Mouse (Mus musculus) right cerebral cortex, postnatal 4 days (tissue): ENCODE results near the gene Exoc2.
A peak's percentile ranks its signal among the peaks of the same experiment; 100 is the strongest.

Experiments used
- DNase-seq: peaks from one replicate; pipeline ENCODE4 v3.0.0-alpha.2; 2022

Exoc2 gene

GRCm38 (mm10) chr13:30973501-30974246 lies at the start of gene Exoc2, which contains the start of gene Gm5447:
Exoc2 (minus strand) TSS chr13:30974093.
Gm5447 (plus strand) TSS chr13:30974204.
- DNase-seq: peak; percentile 80

GRCm38 (mm10) chr13:31023664-31024063 lies 49.8 kb upstream of the Exoc2 start:
- DNase-seq: no peak

DNA sequence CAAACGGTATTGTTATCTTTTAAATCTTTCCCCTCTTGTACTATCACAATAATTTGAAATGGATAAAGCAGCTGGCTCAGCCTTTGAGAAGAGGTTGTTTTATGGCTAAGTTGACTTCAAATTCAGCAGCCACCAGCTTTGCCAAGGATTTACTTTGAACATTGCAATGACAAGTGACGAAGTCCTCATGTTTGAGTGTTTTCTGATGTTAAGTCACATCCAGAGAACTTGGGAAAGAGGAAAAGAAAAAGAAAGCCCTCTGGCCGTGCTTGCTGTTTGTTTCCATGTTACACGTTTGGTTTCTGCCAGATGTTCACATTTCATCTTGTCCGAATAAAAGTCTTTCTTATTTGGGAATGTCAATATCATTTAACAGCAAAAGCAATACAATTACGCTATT lies 48.0 kb upstream of the Exoc2 start:
- DNase-seq: no peak

- no peak for DNase-seq
These were observed 47.6 kb upstream of the Exoc2 start for GRCm38 (mm10) chr13:31021514-31021913.

GRCm38 (mm10) chr13:31017545-31017944 lies 43.7 kb upstream of the Exoc2 start:
- DNase-seq: no peak

GRCm38 (mm10) chr13:31004995-31005394 lies 31.1 kb upstream of the Exoc2 start:
- no peak for DNase-seq

DNA sequence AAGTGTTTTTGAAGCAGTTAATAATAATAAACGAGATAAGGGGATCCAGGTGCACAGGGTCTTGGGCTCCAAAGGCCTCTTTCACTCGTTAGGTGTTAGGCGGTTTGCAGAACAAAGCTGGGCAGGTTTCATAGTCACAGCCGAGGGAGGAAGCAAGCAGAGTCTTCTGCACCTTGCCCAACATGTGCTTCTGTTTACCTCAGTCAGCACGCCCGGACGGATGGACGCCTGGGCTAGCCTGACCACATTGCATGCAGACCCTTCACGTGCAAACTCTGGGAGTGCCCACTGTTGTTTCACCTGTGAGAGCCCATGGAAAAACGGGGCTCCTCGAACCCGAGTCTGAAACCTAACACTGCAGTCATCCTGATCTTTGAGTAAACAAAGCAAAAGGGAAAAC lies 30.6 kb upstream of the Exoc2 start:
- no peak for DNase-seq

DNA sequence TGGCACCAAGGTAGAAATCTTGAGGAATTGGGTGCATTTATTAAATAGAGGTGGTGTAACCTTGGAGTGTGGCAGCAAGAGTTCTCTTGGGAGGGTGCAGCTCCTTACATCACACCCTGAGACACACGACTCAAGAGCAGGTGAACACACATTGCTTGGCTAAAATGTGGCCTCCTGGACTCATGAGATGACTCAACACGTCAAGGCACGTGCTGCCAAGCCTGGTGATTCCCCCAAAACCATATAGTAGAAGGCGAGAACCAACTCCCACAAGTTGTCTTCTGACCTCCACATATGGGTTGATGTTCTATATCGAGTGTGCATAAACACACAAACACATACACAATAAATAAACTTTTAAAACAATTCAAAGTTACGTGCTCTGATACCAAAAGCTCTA lies 25.9 kb upstream of the Exoc2 start:
- no peak for DNase-seq

- no peak for DNase-seq
These were observed 23.8 kb upstream of the Exoc2 start for GRCm38 (mm10) chr13:30997526-30998253.

- no peak for DNase-seq
These were observed 20.5 kb upstream of the Exoc2 start for GRCm38 (mm10) chr13:30994249-30994858.

DNA sequence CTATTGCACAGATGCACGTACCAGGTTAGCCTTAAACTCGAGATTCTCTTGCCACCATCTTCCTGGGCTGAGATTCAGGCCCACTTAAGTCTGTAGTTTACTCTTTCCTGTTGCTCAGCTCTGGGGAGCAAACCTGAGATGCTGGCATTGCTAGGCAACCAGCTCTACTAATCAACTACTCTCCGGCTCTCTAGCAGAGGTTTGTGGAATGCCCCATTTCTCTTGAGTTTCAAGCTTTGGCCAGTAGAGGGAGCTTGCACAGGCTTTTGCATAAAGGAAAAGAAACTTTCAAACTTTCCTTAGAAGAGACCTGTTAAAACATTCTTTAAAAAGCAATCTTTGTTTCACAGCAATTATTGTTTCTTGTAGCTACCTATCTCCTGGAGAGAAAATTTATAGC lies 19.9 kb upstream of the Exoc2 start:
- DNase-seq: peak; percentile 54

DNA sequence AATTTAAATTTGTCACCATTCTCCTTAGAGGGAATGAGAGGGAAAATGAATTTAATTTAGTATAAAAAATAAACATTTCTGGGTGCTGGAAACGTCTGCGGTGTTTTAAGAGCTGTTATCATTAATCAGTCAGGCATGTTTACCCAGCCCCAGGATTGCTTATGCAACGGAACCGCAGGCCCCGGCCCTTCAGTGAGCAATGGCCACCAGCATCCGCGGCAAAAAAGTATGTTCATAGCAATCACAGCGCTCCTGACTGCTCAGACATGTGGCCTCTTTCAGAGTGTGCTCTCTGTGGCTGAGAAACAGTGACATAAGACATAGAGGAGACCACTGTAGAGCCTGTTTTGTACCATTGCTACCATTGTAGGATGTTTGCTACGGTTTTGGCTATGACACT lies 16.3 kb upstream of the Exoc2 start:
- no peak for DNase-seq

GRCm38 (mm10) chr13:30989710-30990109 lies 15.8 kb upstream of the Exoc2 start:
- no peak for DNase-seq

GRCm38 (mm10) chr13:30987686-30988085 lies 13.8 kb upstream of the Exoc2 start:
- DNase-seq: no peak

GRCm38 (mm10) chr13:30986934-30987455 lies 13.1 kb upstream of the Exoc2 start:
- DNase-seq: no peak

GRCm38 (mm10) chr13:30985598-30986466 lies 11.9 kb upstream of the Exoc2 start:
- peak; percentile 47 for DNase-seq

DNA sequence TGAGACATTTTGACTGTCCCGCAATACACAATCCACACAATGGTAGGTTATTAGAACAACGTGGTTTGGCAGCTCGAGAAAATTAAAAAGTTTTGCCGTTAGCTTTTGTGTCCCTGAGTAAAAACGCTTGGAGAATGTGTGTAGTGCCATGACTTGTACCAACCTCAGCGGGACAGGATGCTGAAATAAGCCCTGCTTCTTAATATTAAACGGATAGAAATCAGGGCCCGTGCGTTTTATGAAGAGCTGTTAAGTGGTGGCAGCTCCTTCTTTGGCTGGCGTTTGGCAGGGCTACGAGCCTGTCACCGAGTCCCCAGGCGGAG lies 11.3 kb upstream of the Exoc2 start:
- no peak for DNase-seq

GRCm38 (mm10) chr13:30981666-30982065 lies 7.8 kb upstream of the Exoc2 start:
- DNase-seq: no peak

GRCm38 (mm10) chr13:30978224-30978623 lies 4.3 kb upstream of the Exoc2 start:
- no peak for DNase-seq

- no peak for DNase-seq
These were observed 2.7 kb upstream of the Exoc2 start for GRCm38 (mm10) chr13:30976536-30977084.

- DNase-seq: no peak
These were observed 346 bp upstream of the Exoc2 start for GRCm38 (mm10) chr13:30974247-30974630.

DNA sequence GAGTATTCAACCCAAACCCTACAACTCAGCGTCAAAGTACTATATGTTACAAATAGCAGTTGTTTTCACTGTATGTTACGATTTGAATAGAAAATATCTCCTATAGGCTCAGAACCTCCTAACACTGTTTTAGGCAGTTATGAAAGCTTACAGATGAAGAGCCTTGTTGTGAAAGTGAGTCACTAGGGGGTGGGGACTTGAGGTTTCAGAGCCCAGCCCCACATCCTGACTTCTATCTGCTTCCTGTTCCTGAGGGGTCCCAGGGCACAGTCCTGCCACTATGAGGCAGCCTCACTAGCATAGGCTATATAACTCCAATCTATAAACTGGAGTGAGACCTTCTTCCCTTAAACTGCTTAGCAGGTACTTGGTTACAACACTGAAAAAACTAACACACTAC lies 1.8 kb downstream of the Exoc2 start:
- no peak for DNase-seq

DNA sequence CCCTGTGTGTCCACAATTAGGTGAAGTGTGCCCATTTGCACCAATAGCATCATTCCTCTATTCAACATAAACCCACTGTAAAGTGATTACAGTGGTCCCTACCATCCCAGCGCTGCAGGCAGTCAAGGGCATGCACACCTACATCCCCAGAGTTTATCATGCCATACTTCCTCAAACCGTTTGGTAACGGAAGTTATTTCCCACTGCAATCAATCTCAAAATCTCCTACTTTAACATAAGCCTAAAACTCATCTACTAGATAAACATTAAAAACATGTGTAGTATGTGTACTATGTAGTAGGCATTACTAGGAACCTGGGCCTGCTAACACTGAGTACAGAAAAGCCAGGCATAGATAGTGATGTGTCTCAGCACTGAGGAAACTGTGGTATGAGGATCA lies 2.8 kb downstream of the Exoc2 start:
- no peak for DNase-seq
